Mouse (Mus musculus): Measurements from ENCODE around the gene Cmas.
A peak's percentile ranks its signal among the peaks of the same experiment; 100 is the strongest.

Cmas gene

DNA sequence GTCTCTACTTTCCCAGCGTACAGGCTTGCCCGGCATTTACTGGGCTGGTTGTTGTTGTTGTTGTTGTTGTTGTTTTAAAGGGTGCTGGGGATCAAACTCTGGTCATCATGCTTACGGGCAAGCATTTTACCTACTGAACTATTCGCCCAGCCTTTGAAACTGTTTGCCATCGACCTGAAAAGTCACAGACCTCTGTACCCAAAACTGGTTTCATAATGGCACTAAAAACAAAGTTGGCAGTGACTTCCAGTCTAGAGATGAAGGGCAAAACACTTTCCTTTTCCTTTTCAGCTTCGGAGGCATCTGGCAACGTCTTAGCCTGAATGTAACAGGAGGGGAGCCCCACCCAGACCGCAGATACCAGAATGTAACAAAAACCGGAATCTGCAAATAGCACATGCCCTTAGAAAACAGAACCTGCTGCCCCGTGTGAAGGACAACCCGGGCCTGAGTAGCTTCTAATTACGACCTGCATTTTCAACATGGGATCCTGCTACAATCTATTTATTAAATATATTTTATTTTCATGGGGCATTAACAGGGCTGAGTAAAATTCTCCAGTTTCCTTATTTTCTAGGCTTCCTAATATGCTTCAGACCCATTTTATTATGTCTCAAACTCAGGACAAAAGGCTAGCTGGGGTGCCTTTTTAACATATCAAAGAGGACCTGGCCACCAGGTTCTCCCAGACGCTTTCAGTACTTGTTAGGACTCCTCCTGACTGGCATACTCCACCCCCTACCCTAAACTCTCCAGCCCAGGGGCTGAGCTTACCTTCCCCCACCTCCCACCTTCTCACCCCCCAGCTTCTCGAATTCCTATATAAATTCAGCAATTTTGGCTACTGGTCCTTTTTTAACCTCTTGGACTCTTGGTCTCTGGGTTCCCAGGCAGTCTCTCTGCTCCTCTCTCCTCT lies 3.9 kb upstream of the Cmas start:
- no peak for DNase-seq (ENCODE audit: low read depth, low spot score)

DNA sequence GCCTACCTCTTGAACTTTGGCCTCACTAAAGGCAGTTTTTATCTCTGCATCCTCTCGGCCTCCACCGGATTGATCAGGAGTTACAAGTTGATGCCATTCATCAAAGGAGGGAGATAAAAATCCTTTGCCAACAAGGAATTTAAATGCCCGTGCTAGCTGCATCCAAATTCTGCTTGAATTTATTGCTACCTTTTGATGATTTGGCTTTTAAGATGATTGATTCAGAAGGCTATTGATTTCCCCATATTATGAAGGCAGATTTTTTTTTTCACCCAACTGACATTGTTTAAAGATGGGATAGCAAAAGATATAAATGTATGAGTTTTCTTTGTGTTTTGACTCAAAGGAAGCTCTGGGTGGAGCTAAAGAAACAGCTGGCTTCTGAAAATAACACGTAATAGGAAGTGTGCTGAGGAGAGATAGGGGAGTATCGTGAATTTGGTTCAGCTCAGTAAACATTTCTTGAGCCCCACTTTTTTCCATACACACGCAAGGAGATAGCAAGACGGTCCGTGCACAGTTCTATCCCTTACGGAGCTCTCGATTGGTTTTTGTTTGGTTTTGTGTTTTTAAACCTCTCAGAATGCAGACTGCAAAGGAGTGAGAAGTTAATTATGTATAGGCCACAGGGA lies 964 bp downstream of the Cmas start:
- no peak for DNase-seq (ENCODE audit: low read depth, low spot score)

DNA sequence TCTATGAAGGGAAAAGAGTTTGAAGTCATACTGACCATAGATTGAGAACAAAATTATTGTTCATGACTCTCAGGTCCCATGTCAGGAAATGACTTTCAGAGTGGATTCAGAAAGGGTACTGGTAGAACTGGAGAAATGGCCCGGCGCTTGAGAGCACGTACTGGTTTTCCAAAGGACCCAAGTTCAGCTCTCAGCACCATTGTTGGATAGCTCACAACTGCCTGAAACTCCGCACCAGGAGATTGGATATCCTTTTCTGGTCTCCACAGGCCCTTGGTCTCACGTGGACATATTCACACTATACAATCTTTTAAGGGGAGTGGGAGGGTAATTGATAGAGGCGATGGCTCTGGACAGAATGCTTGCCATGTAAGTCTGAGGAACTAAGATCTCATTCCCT lies 1.5 kb downstream of the Cmas start:
- DNase-seq (ENCODE audit: low read depth, low spot score), result no peak

DNA sequence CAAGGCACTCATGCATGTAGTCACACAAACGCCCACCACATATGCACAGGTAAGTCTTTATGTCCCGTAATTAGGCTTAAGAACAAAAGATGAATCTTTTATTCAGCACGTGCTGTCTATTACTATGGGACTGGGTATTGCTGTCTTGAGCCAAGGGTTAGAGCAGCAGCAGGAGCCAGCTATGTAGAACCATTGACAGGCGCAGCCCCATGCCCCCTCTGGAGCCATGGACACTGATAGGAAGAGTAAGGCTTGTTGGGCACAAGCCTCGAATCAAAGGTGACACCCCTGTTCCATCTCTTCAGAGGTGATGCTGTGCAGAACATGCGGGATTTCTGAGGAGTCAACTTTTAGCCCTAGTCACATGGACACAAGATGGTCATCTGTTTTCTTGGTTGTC lies 2.1 kb downstream of the Cmas start:
- DNase-seq (ENCODE audit: low read depth, low spot score), result no peak

DNA sequence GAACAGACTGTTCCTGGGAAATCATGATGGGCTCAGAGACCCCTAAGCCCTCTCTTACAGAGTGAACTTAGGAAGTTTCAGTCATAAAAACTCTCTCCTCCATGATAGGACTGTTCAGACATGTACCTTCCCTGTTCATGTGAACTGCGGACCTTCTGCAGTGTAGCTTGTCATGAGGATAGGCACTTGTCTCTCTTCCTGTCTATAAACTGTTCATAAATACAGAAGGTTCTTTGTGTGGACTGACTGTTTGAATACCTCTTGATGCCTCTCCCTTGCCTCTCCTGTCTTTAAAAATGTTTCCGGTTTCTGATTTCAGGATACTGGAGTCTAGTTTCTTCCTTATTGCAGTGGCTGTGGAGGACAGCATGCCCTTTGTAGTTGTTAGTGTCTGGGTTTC lies 3.1 kb downstream of the Cmas start:
- no peak for DNase-seq (ENCODE audit: low read depth, low spot score)

DNA sequence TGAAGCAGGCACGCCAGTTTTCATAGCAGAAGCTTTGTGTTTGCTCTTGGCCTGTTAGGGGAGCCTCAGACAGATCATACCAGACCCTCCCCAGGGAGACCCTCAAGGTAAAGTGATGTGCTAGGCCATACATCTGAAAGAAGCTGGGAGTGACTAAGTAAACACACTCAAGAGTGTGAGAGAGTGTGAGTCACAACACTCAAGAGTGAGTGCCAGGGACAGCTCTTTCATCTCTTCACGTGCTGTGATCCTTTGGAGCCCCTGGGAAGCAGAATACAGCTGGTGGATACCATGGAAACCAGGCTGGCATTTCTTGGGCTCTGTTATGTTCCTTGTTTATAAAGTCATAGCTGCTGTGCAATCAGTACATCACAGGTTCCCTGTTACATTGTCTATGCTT lies 8.4 kb downstream of the Cmas start:
- no peak for DNase-seq (ENCODE audit: low read depth, low spot score)

DNA sequence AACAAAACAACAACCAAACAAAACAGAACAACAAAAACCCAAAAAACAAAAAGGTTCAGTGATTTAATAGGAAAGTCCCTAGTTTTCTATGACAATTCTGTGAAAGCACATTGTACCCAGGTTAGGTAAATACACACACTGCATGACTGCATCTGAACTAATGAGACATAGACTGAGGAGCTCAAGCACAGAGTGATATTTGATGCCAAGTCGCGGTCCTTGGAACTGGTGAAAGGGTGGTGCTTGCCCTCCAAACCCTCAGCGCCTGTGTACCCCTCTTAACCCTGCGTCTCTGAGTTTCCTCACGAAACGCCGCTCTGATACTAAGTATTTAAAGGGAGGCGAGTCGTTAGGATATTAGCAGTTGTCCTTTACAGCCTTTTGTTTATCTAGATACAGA lies 10.8 kb downstream of the Cmas start:
- DNase-seq (ENCODE audit: low read depth, low spot score), result no peak

DNA sequence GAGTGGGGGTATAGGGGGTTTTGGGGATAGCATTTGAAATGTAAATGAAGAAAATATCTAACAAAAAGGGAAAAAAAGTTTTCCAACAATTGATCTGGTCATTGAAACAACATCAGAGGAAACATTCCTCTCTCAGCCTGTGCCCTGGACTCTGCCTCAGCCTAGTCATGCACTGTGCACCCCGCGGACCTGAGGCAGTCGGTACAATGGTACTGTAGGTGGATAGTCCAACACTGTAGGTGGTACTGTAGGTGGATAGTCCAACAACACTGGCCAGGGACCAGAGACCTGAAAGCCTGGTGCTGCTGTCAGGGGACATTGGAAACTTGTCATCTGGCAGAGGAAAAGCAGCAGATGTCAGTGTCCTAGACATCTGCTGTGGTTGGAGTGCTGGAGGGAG lies 13.4 kb downstream of the Cmas start:
- no peak for DNase-seq (ENCODE audit: low read depth, low spot score)

DNA sequence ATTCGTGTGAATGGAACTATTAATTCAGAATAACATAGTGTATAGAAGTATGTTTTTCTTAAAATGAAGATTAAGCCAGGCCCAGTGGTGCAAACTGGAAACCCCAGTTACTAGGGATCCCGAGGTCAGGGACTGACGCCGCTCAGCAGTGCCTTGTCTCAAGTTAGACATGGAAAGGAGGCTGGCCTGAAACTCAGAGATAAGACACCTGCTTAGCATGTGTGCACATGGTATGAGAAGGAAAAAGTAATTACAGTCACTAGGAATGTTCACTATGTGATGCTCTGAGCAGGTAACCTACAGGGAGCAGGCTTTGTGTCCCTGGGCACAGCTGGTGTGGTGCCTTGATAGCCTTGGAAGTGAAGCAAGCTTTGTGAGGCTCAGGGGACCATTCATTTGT lies 15.2 kb downstream of the Cmas start:
- no peak for DNase-seq (ENCODE audit: low read depth, low spot score)

DNA sequence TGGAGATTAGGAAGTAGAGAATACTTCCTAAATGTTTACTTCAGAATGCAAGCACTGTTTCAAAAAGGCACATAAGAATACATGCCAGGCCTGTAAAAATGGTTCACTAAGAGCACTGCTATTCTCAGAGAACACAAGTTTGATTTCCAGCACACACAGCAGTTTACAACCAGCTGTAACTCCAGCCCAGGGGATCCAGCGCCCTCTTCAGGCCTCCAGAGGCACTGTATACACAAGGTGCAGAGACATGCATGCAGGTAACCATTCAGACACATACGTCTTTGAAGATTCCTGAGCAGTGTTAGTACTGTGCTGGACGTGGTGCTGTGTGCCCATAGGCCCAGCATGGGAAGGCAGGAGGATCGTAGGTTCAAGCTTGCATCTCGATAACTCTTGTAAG lies 17.1 kb downstream of the Cmas start:
- no peak for DNase-seq (ENCODE audit: low read depth, low spot score)

DNA sequence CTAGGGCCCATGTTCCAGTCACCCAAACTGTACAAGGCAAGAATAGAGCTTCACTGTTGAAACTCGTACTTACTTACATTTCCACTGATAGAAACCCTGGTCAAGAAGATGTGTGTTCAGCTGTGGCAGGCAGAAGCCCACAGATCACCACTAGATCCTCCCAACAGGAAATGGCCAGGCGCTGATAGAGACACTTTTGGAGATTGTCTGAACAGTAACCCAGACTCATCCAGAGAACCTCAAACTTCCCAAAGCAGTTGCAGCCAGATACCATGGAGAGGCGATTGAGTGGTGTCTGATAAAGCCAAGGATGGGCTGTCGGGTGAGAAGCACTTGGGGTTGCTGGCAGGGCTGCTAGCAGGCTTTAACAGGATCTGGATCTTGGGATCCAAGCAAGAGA lies 20.4 kb downstream of the Cmas start:
- no peak for DNase-seq (ENCODE audit: low read depth, low spot score)

DNA sequence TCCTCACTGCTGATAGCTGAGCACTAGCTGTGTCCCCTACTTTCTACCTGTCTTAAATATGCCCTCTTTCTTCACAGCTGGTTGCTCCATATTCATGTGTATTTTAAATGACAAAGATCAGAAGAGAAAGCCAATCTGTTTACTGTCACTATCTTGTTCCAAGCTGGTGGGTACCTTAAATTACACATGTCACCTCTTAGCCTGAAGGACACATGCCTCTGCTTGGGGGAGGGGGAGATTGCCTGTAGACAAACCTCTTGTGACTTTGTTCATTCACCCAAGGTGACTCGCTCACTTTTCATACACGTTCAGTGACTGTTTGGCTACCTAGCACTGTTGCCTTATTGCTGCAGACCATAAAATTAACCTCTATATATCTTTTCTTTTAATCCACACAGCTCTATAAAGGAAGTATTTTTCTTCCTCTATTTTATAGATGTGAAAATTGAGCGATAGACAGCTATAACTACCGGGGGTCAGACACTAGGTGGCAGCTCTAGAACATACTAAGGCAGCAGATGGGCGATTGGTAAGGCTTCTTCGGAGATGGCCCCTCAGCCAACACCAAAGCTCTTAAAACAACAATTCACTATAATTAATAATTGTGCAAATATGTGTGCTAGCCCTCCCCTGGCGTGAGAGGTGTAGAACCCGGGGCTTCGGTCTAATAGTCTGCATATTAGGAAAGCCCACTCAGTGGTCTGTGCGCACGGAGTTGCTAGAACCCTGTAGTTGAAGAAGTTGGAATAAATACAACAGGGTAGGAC lies 22.7 kb downstream of the Cmas start:
- peak; percentile 32 for DNase-seq (ENCODE audit: low read depth, low spot score)

DNA sequence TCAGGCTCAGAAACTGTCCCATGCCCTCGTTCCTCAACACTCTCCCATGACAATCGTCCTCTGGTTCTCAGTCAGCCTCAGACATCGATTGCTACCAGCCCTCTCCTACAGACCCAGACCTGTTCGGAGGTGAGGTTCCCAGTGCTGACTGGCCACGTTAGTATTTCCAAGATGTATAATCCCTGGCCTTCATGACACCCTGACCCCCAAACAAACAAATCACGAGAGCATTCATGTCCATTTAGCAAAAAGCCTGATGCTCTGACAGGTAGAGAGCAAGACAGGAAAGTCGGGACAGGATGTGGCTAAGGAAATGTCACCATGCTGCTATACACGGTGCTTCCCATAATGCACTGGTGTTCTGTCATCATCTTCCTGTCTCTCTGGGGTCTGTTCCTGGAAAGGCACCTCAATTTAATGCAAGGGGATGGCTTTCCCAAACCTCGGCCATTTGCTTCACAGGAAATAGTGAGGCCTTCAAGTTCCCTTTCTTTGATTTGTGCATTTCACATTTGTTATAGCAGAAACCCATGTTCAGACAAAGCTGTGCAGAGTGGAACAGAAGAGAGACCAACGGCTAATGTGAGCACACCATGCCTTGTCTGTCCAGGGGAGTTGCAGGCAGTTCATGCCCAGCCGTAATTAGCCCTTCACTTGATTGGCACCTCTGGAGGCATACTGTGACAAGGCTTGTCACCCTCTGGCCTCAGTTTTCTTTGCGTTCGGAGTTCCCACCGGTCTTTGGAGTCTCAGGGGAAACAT lies 23.5 kb downstream of the Cmas start:
- DNase-seq (ENCODE audit: low read depth, low spot score), result no peak

DNA sequence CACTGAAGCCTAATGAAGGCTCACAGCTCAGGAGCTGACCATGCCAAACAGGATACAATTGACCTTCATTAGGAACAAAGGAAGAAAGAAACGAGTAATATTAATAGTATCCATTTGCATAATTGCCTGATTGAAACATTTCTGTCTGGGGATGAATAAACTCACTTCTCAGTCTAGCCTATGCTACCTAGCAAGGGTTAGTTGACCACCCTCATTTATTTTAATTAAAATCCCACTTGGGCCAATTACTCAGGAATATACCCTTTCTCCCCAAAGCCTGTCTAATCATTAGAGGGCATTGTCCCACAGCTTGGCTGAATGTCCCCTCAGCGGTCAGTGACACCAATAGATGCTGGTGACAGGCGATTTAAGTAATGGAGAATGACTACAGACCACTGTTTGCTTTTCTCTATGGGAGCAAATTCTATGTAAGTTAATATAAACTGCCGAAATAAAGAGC lies 24.1 kb downstream of the Cmas start:
- no peak for DNase-seq (ENCODE audit: low read depth, low spot score)

DNA sequence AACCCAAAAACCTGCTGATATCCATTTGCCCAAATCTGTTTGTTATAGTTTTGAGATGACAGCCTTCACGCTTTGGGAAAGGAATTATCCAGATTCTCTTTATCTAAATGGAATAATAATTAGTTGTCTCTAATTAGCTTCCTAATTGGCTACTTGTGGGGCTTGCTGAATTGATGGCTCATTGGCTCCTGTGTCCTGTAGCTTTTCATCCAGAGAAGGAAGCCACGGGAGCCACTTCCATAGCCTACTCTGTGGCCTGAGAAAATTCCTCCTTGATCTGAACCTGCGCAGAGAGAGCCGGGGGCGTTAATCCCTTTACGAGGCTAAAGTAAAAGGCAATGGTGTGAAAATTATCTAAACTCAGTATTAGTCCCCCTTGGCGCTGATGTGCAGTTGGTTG lies 24.8 kb downstream of the Cmas start:
- DNase-seq (ENCODE audit: low read depth, low spot score), result no peak

DNA sequence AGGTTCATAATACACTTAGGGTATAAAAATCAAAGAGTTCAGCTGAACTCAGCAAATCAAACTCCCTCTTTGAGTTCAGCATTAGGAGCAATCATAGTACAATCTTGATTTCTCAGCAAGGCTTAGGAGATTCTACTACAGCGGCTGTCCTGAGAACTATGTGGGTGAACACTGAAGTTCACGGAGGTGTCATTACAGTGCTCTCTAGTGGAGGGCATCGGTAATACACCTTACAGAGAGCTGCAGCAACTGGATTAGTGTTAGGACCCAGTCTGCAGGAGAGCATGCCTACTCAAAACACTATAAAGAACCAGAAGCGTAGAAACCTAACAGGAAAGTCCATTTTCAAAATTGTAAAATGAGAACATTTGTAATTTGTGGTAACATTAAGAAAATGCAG lies 28.9 kb downstream of the Cmas start:
- peak; percentile 70 for DNase-seq (ENCODE audit: low read depth, low spot score)

DNA sequence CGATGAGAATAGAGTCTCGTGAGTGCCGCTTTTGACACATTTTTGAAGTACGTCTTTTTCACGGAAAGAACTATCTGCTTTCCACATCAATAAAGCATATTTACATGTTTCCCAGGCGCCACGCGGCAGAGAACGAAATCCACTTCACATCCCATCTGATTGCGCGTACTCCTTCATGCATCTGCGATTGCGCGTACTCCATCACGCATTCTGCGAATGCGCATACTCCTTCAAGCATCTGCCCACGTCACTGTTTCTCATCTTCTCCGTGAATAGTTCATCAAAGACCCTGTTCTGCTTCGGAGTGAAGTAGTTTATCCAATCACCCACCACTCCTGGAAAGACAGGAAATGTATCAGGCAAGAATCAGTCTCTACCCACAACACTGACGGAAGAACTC lies 29.6 kb downstream of the Cmas start:
- DNase-seq (ENCODE audit: low read depth, low spot score), result no peak

DNA sequence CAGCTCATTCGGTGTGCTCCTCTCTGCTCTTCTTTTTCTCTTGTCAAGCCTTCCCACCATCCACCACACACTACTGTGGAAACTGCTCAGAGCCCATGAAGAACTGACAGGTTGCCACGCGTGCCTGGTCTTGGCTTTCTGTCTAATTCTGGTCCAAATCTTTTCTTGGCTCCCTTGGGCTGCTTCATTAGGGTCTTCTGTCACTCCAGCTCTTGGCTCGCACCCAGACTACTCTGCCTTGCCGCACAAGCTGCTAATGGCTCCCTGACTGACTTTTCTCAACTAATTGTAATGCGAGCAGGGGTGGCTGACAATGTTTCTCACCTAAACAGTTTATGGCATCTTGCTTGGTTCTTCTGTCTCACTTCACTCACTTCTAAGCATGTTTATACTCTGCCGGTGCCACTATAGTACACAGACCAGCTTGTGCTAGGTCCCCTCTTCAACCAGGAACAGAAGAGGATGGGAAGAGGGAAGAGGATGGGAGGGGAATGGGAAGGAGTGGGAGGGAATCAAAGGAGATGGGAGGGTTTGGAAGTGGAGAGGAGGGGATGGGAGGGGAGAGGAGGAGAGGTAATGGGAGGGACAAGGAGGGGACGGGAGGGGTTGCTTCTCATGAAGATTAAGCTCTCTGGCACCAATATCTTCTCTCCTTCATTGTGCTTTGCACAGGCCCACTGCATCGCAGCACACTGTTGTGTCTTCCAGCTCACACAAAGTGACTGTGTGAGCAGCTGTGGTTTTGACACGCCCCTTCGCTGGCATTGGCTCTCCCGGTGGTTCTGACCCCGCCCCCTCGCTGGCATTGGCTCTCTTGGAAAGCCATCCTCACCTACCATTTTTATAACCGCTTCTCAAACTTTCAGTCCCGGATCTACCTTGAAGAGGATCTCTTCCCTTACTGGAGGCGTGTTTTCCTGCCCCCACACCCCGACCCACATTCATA lies 31.8 kb downstream of the Cmas start:
- no peak for DNase-seq (ENCODE audit: low read depth, low spot score)

DNA sequence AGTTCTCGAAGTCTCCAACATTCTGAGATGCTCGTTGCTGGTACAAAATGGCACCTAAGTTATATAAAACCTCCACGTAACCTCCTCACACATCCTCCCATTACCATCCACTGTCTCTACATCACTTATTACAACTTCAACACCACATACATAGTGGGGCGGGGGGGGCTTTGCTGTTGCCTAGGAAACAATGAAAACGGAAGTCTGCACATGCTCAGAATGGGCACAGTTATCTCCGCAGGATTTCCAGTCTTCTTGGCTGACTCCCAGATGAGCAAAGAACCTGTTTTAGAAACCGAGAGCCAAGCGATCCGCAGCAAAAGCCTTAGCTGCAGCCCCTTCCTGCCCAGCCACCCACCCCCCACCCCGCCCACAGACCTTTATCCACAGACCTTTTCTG lies 33.2 kb downstream of the Cmas start:
- no peak for DNase-seq (ENCODE audit: low read depth, low spot score)

DNA sequence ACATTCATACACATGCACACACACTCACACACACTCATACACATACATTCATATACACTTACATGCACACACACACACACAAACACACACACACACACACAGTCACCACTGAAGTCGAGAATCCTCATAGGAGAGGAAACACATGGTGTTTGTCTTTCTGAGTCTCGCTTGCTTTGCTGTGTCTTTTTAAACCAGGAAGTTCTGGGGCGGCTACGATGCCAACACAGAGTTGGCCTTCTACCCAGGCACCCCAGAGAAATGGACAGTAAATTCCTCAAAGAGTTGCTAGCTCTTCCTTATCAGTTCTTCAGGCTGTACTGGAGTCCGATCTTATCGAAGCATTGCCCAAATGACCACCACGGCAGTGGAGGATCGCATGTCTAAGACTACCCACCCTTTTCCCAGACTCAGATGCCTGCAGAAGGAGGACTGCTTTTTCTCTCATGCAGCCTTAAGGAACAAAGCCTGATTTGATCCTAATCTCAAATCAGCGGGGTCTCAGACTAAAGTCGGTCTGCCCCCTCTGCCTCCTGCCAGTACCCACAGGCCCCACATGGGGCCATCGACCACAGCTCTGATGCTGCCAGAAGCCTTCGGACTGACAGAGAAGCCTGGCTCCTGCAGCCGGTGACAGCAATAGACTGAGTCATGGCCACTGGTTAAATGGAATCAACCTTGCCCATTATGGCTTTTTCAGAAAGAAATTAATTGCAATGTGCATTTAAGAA lies 35.9 kb downstream of the Cmas start:
- no peak for DNase-seq (ENCODE audit: low read depth, low spot score)

Data from mesoderm, embryonic 11.5 days (tissue).